In the genomic region with DNA sequence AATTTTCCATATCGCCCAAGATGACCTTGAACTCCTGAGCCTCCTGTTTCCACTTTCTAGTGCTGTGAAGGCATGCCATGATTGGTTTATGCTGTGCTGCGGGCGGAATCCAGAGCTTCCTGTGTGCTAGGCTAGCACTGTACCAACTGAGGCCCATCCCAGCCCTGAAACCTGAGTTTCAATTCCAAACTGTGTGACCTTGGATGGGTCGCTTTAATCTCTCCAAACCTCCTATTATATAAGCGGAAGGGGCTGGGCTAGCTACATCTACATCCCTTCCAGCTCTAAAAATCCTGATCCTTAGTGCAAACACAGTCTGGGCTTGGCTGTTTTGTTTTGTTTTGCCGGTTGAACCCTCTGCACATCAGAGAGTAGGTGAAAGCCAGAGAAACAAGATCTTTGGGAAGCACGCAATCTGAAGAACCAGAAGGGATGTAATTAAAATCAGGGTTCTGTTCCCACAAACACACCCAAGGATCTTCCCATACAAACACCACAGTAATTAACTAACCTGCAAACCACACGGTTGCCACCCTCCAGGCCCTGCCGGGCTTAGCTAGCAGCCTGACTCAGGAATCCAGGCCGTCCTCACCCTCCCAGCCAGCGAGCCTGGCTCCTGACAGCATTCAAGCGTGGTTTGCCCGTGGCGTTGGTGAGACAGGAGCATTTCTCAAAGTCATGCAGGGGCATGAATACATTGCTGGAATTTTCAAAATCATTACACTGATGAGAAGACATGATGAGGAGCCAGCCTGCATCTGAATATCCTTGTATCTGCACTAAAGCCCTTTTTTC, we compare ENCODE assay signal across 12 mouse cellular contexts.
DNase-seq lines count a peak whose midpoint lies in the region; ATAC-seq and TF ChIP-seq lines count a peak whose summit lies in the region.
"Had no signal": no experiment of that assay in that cellular context is flagged by ENCODE, and none has a peak within 500 bp of the region (broad histone marks: within the 10 kb centered on the region; RNA-seq: fewer than 3 reads in every experiment).

No protein-coding gene starts in this region.

- WGBS in kidney, embryonic 14.5 days: 56% methylated on average over 14 of the region's 14 CpGs
- whole genome bisulfite sequencing in limb, embryonic 14.5 days: 59% methylated on average over 14 of the region's 14 CpGs

- H3K9ac ChIP-seq in kidney, embryonic 14.5 days (ENCODE audit: low read depth, low read length): no peak overlapping the region
- no peak overlapping the region for H3K9ac ChIP-seq in limb, embryonic 14.5 days (ENCODE audit: low read depth, low read length, severe bottlenecking)
- H3K9ac ChIP-seq: stomach, embryonic 15.5 days had no signal

- no peaks in the 10 kb centered on the region for H3K27me3 ChIP-seq in kidney, embryonic 14.5 days (ENCODE audit: control insufficient read depth, insufficient read depth, low read length)
- H3K27me3 ChIP-seq in limb, embryonic 14.5 days (ENCODE audit: control insufficient read depth, insufficient read depth, low read length): no peaks in the 10 kb centered on the region
- H3K27me3 ChIP-seq: stomach, embryonic 15.5 days had no signal

- no peak for TF ChIP-seq POLR2A in limb, embryonic 14.5 days (IDR thresholded peaks at IDR 0.05; ENCODE audit: borderline replicate concordance, extremely low read depth, insufficient read depth, insufficient read length)

- H3K4me3 ChIP-seq in kidney, embryonic 14.5 days (ENCODE audit: low read length): no peak overlapping the region
- no peak overlapping the region for H3K4me3 ChIP-seq in limb, embryonic 14.5 days (replicated peaks; ENCODE audit: low read length)
- H3K4me3 ChIP-seq: forebrain, embryonic 10.5 days; stomach, embryonic 15.5 days had no signal

- H3K36me3 ChIP-seq in kidney, embryonic 14.5 days (ENCODE audit: control insufficient read depth, insufficient read depth, low read length): no peaks in the 10 kb centered on the region
- no peaks in the 10 kb centered on the region for H3K36me3 ChIP-seq in limb, embryonic 14.5 days (ENCODE audit: control insufficient read depth, insufficient read depth, low read length)
- H3K36me3 ChIP-seq: forebrain, embryonic 10.5 days; stomach, embryonic 15.5 days had no signal

- H3K9me3 ChIP-seq in kidney, embryonic 14.5 days (ENCODE audit: control insufficient read depth, low read length): no peaks in the 10 kb centered on the region
- no peaks in the 10 kb centered on the region for H3K9me3 ChIP-seq in limb, embryonic 14.5 days (ENCODE audit: control insufficient read depth, low read length)
- H3K9me3 ChIP-seq: forebrain, embryonic 10.5 days; stomach, embryonic 15.5 days had no signal

- H3K4me2 ChIP-seq in kidney, embryonic 14.5 days (replicated peaks; ENCODE audit: low read depth, low read length): no peak overlapping the region
- no peak overlapping the region for H3K4me2 ChIP-seq in limb, embryonic 14.5 days (replicated peaks; ENCODE audit: low read depth, low read length, severe bottlenecking)
- H3K4me2 ChIP-seq: stomach, embryonic 15.5 days had no signal

- H3K4me1 ChIP-seq in kidney, embryonic 14.5 days (ENCODE audit: control insufficient read depth, insufficient read depth, low read length): no peaks in the 10 kb centered on the region
- peaks cover 9% of the 10 kb centered on the region for H3K4me1 ChIP-seq in limb, embryonic 14.5 days (ENCODE audit: control insufficient read depth, insufficient read depth, low read length)

- ATAC-seq in kidney, embryonic 14.5 days (ENCODE audit: low FRiP score, low TSS enrichment): no peak
- no peak for ATAC-seq in limb, embryonic 14.5 days (ENCODE audit: low FRiP score, low read depth)

- peak; percentile 25 to 48 for DNase-seq in cerebellum, postnatal 25 days
- no peak for DNase-seq in cerebellum, adult 9-11 months
- peak; percentile 23 for DNase-seq in kidney, postnatal 10 days
- DNase-seq in fibroblast of lung, adult 2 months (ENCODE audit: low read depth): peak; percentile 13
- DNase-seq in limb, embryonic 14.5 days (ENCODE audit: low spot score): peak; percentile 35
- no peak for DNase-seq in thymus, postnatal 10 days (ENCODE audit: low spot score in 2 of 2)
- no peak for DNase-seq in layer of hippocampus, adult 9-11 months

- no peak overlapping the region for H3K27ac ChIP-seq in kidney, embryonic 14.5 days (ENCODE audit: low read depth, low read length)
- H3K27ac ChIP-seq in limb, embryonic 14.5 days (replicated peaks; ENCODE audit: low read depth, low read length): no peak overlapping the region
- H3K27ac ChIP-seq: forebrain, embryonic 10.5 days; kidney, postnatal 0 days; macrophage; stomach, embryonic 15.5 days had no signal

Comparison
In these comparisons a context has a peak if more than half of its experiments do, and no peak if none do; other contexts are left out.
1. DNase-seq: peak in cerebellum, postnatal 25 days (2 of 2), kidney, postnatal 10 days (single experiment), fibroblast of lung, adult 2 months (single experiment) and limb, embryonic 14.5 days (single experiment); none in cerebellum, adult 9-11 months (single experiment), thymus, postnatal 10 days (0 of 2) and layer of hippocampus, adult 9-11 months (single experiment).